Mouse (Mus musculus): ENCODE data around the gene Cnih1.
"Not testable (repeated sequence)": the region's sequence is repeated elsewhere in the genome, so short reads cannot be mapped to it uniquely, and the experiment has no call there.

The Cnih1 gene

GRCm38 (mm10) chr14:46787454-46787786 lies 791 bp downstream of the Cnih1 start:
- no peak for DNase-seq

- DNase-seq, result no peak
Observed at GRCm38 (mm10) chr14:46785247-46785646, 3.0 kb downstream of the Cnih1 start.

GRCm38 (mm10) chr14:46783327-46783926 lies 4.8 kb downstream of the Cnih1 start:
- peak; percentile 53 for DNase-seq

GRCm38 (mm10) chr14:46782187-46782828 lies 5.9 kb downstream of the Cnih1 start:
- DNase-seq, result peak; percentile 24

- DNase-seq, result peak; percentile 66
Observed at GRCm38 (mm10) chr14:46781086-46781485, 7.1 kb downstream of the Cnih1 start.

GRCm38 (mm10) chr14:46779217-46779616 lies 9.0 kb downstream of the Cnih1 start:
- DNase-seq, result peak; percentile 87

GRCm38 (mm10) chr14:46778756-46779155 lies 9.5 kb downstream of the Cnih1 start:
- peak; percentile 73 for DNase-seq

GRCm38 (mm10) chr14:46770036-46770435 lies 18.2 kb downstream of the Cnih1 start:
- peak; percentile 46 for DNase-seq

- no peak for DNase-seq
Observed at GRCm38 (mm10) chr14:46767116-46767515, 21.1 kb downstream of the Cnih1 start.

- DNase-seq, result peak; percentile 83
Observed at GRCm38 (mm10) chr14:46761186-46761585, 27.0 kb downstream of the Cnih1 start.

GRCm38 (mm10) chr14:46760355-46761029 lies 27.7 kb downstream of the Cnih1 start, which contains the start of gene Cdkn3:
Gene Cdkn3 (plus strand): TSS chr14:46760541.
- peak; percentile 100 for DNase-seq

GRCm38 (mm10) chr14:46759970-46760354 lies 28.2 kb downstream of the Cnih1 start:
- DNase-seq, result no peak

GRCm38 (mm10) chr14:46757736-46758135 lies 30.5 kb downstream of the Cnih1 start:
- peak; percentile 86 for DNase-seq

GRCm38 (mm10) chr14:46755851-46756250 lies 32.4 kb downstream of the Cnih1 start:
- peak; percentile 64 for DNase-seq

GRCm38 (mm10) chr14:46754371-46754770 lies 33.8 kb downstream of the Cnih1 start:
- DNase-seq, result peak; percentile 90

- no peak for DNase-seq
Observed at GRCm38 (mm10) chr14:46745413-46745812, 42.8 kb downstream of the Cnih1 start.

GRCm38 (mm10) chr14:46742674-46743073 lies 45.5 kb downstream of the Cnih1 start:
- DNase-seq, result peak; percentile 90

GRCm38 (mm10) chr14:46737346-46737745 lies 50.9 kb downstream of the Cnih1 start:
- DNase-seq, result not testable (repeated sequence)

GRCm38 (mm10) chr14:46736366-46736765 lies 51.8 kb downstream of the Cnih1 start:
- DNase-seq, result peak; percentile 65

- peak; percentile 94 for DNase-seq
Observed at GRCm38 (mm10) chr14:46734761-46735455, 53.3 kb downstream of the Cnih1 start.

GRCm38 (mm10) chr14:46734262-46734661 lies 53.9 kb downstream of the Cnih1 start:
- peak; percentile 88 for DNase-seq

GRCm38 (mm10) chr14:46725743-46726142 lies 62.5 kb downstream of the Cnih1 start:
- peak; percentile 74 for DNase-seq

All from heart, adult 11 months (tissue).